Mouse (Mus musculus) skeletal muscle tissue, adult 2 months (tissue): ENCODE results near the gene Rab38.

ENCODE experiments used
- DNase-seq: peaks from one replicate; pipeline ENCODE4 v3.0.0-alpha.2; 2012; ENCODE audit warnings: low read depth, low spot score

Rab38 gene

DNA sequence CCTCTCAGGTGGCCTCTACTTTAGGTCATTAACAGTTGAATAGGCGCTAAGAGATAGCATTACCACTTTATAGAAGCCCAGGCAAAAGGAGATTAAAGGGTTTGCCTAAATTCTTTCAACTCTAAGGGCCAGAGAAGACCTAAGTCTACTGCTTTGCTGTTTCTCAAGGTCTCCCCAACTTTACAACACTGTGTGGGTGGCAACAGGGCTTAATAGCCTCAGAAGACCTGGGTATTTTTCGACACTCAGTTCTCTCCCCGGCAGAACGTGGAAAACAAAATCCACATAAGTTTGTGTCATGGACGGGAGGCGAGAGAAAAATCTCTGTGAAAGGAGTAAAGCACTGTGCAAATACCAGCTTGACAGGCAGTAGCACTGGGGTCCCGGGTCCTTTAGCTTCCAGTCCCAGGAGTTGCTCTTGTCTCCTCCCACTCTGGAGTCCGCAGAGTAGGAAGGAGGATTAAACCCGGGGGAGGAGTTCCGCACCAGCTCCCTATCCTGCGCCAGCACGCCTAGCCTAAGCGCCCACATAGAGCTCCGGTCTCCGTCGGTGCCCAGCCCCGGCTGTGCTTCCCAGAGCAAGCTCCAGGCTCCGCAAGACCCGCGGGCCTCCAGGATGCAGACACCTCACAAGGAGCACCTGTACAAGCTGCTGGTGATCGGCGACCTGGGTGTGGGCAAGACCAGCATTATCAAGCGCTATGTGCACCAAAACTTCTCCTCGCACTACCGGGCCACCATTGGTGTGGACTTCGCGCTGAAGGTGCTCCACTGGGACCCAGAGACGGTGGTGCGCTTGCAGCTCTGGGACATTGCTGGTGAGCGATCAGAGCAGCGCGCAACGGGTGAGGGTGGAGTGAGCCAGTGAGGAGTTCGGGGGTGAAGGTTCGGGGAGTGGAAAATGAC, at the start of gene Rab38:
Gene Rab38 (plus strand): TSS at position 488 of the 906 bp plus-strand sequence.
- DNase-seq, result peak; percentile 11

DNA sequence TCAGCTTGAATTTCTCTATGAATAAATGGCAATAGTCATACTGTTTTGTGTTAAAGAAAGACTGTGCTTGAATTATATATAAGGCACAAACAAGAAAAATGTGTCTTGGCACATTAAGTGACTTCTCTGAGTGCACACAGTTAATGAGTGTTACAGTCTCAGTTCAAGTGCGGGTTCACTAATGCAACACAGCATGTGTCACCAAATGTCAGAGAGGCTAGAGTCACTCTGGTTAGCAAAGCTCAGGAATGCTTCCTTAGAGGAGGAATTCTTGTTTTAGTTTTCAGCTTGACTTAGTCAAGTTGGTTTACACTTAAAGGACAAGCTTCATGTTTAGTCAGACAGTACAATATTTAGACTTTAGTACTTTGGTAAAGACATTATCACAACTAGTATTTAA, 35.5 kb upstream of the Rab38 start:
- no peak for DNase-seq

- no peak for DNase-seq
These were observed 34.3 kb upstream of the Rab38 start for GRCm38 (mm10) chr7:88395745-88396144.

DNA sequence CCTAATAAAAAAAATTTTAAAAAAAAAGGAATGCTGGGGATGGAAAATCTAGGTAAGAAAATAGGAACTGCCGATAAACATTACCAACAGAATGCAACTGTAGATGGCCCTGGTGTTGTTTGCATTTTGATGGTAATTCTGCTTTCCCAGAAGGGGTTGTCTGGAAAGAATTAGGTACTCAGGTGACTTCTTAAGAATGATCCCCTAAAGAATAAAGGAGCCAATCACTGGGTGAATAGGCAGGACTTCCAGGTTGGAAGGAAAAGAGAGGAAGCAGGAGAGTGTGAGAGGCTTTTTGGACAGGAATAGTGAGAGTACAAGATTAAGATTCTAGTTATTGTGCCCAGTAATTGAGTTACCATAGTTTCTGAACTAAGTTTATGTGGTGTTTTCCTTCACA, 24.8 kb upstream of the Rab38 start:
- no peak for DNase-seq

GRCm38 (mm10) chr7:88406466-88406865, 23.6 kb upstream of the Rab38 start:
- DNase-seq, result no peak

GRCm38 (mm10) chr7:88421821-88422220, 8.3 kb upstream of the Rab38 start:
- no peak for DNase-seq

GRCm38 (mm10) chr7:88423889-88424288, 6.2 kb upstream of the Rab38 start:
- DNase-seq, result no peak

DNA sequence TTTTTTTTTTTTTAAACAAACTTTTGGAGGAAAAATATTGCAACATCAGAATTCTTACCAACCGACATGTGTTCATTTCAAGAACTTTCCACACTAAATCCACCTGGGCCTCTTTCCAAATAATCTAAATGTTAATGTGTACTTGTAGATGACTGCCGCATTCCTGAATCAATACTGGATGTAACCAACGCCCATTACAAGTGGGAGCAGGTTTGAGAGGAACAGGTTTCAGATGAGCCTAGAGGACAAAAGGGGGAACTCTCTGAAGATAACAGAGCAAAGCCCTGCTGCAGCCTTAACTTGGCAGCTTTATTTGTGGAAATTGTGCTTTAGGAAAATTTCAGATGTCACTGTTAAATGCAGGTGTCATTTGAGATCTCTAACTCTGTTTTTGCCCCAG, 4.3 kb upstream of the Rab38 start:
- no peak for DNase-seq

GRCm38 (mm10) chr7:88427484-88427883, 2.6 kb upstream of the Rab38 start:
- no peak for DNase-seq

- DNase-seq, result no peak
These were observed 615 bp downstream of the Rab38 start for GRCm38 (mm10) chr7:88430692-88431084.

DNA sequence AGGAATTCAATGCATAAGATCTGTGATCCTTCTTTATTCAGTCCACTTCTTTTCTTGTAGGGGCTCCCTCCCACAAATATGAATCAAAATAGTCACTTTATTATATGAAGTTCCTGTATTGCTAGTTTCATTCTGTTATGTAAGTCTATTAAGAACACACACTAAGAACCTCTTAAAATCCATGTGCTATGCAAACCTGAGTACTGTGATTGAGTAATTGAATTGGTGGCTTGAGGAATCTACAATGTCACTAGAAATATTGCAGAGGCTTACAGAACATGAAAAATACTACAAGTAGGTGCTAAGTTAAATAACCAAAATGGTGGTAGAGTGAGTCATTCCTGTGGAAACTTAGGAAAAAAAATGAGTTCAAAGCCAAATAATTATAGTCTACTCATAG, 10.2 kb downstream of the Rab38 start:
- no peak for DNase-seq

DNA sequence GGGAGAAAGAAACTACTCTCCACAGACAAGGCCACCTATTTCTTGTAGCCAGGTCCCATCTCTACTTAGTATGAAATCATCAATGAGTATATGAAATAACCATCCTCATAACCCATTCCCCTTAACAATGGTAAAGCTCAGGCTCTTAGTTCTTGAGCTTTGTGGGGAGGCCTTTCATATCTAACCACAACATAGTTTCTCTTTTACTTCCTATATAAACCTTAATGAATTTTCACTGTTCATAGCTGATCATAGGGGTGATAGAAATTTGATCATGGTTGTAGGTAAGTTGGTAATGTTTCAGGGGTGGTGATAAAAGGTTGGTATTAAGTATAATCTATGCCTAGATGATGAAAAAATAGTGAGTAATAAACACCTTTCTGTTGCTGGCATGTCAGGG, 12.6 kb downstream of the Rab38 start:
- DNase-seq, result no peak

- DNase-seq, result no peak
These were observed 13.4 kb downstream of the Rab38 start for GRCm38 (mm10) chr7:88443435-88443834.

- DNase-seq, result no peak
These were observed 15.3 kb downstream of the Rab38 start for GRCm38 (mm10) chr7:88445320-88445903.

DNA sequence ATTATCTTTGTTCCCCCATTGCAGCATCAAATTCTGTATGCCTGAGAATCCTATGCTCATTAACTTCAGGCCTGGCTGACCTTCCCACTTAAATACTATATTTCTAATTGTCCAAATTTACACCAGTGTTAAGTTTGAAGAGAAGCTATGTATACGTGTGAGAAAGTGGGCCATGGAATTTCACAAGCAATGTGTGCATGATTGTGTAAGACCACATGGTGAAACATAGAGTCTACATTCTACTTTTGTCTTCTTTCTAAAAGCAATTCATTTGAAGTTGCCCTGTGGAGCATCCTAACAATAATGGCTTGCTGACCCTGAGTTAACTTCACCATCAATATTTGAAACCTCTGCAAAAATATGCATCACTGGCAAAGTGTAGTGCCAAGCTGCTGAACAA, 23.2 kb downstream of the Rab38 start:
- DNase-seq, result no peak

- DNase-seq, result no peak
These were observed 27.8 kb downstream of the Rab38 start for GRCm38 (mm10) chr7:88457827-88458226.

DNA sequence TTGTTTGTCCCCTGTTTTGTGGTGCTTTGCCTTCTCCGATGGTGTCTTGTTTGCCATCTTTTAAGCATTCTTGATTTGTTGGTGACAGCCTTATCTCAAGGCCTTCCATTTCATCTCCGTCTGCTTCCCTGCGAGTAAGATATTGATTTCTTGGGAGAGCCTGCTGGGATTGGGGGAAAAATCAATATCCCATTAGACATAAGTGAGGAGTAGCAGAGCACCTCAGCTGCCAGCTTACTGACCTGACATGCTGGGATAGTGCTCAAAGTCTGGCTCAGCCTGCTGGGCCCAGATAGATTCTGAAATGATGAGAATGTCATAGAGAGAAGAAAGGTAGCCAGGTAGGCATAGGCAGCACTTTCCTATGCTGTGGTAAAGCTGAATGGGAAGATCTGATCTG, 37.7 kb downstream of the Rab38 start:
- no peak for DNase-seq

DNA sequence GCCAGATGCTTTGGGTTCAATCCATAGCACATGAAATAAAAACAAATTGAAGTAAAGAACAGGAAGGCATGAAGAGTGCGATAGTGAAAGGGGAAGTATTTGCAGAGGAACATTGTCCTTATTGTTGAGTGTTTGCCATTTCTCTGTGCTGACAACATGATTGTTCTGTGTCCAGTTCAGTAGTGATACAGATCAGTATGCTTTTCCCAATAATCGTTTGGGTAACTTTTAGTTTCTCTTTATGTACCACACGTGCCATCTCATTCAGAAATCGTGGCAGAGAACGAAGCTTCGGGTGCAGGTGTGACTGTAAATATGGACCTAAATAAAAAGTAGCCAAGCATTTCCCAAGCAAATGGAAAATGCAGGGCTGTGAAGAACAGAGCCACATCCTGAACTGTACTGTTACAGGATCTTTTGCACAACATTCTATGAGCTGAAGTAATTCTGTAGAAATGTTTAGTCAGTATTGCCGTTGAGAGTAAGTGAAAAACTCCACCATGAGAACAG, 52.1 kb downstream of the Rab38 start:
- no peak for DNase-seq

DNA sequence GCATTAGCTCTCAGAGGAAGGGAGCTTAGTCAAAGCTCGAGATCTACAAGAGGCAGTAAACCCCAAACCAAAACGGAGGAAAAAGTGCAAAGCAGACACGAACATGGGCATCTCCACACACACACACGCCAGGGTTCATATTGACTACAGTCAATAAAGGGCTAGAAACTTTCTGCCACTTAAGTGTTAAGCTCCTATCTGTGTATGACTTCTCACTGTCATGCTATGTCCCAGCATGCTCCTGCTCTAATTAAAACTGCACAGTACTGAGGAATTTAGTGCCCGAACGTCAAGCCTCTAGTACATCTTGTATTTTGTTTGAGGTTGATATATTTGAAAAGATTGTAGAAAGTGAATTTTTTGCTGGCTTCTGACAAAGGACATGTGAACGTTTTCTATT, 52.6 kb downstream of the Rab38 start:
- DNase-seq, result no peak

- DNase-seq, result no peak
These were observed 60.9 kb downstream of the Rab38 start for GRCm38 (mm10) chr7:88491020-88491419.

DNA sequence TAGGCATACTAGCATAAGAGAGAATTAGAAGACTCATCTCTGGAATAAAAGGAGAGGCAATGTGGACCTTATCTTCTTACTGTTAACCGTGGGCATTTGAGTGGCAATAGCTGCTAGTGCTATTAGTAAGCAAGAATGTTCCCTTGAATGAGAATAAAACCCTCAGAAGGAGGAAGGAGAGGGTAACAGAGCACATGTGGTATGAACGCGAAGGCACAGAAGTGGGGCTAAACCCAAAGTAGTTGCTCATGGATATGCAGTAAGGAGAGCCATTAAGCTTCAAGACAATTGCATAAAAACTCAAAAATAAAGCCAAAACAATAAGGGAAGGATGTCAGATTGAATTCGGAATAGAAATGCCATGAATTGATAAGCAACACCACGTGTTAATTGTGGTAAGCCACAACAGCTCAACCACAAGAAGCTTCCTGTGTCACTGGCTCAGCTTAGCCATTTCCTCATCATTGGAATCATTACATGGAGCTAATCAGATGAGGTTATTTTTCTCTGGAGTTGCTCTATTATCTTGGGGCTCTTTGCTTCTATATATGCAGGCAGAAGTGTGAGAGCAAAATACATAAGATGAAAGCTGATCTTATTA, 72.2 kb downstream of the Rab38 start:
- DNase-seq, result no peak

DNA sequence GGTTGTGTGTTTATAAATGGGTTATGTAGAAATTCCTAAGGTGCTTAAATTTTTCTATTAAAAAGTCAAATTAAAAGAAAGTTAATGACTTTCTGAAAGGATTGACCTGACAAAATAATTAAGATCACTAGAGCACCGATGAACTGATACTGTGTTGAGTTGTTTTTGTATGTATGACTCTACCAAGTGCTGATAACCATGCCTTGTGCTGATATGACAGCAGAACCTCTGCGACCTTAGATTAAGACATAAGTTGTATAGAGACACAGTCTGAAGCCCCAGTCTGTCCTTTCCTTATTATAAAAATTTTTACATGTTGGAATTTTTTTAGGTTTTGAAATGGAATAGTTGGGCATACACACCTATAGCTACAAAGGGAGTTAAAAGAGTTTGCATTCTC, 79.7 kb downstream of the Rab38 start:
- DNase-seq, result no peak

DNA sequence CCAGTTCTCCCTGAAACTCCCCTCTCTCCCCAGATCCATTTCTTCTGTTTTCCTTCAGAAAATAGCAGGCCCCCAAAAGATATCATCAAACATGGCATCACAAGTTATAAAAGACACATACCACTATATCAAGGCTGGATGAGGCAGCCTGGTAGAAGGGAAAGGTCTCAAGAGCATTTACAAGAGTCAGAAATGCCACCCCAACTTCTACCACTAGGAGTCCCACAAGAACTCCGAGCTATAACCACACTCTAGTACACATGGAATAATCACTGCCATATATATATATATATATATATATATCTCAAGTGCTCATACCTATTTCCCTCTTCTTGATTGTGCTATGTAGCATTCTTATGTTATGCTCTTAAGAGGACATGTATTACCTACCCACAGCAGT, 92.4 kb downstream of the Rab38 start:
- DNase-seq, result no peak
